Mouse (Mus musculus): ENCODE data around the gene Hist2h3b.

Gene Hist2h3b

DNA sequence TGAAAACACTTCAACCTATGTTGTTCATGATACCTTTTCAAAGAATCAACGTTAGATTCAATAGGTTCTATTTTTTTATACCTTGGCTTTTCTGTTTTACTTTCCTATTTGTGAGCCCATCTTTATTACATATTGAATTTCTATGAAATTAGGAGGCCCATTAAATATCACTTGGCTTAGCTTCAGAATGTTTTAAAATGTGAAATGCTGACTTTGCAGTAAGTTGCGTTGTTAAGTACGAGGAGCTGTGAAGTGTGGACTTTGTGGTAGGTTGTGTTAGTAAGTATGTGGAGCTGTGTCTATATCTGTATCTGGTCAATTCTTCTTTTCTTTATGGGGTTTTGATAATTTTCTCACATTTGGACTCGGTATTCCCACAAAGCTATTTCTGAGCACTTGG is 29.9 kb downstream of the Hist2h3b start:
- DNase-seq (ENCODE audit: extremely low spot score): no peak

DNA sequence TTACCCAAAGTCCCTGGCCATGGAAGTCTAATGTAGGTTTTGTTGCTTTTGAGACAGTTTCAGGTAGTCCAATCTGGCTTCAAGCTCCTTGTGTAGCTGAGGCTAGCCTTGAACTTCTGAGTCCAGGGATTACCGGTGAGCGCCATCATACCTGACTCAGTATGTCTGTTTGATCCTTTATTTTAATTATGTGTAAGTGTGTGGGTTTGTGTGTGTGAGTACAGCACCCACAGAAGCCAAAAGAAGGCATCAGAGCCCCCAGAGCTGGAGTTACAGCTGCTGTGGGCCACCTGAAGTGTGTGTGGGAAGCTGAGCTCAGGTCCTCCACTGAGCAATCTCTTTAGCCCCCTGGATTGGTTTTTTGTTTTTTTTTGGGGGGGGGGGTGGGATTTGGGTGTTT is 31.1 kb downstream of the Hist2h3b start:
- no peak for DNase-seq (ENCODE audit: extremely low spot score)

DNA sequence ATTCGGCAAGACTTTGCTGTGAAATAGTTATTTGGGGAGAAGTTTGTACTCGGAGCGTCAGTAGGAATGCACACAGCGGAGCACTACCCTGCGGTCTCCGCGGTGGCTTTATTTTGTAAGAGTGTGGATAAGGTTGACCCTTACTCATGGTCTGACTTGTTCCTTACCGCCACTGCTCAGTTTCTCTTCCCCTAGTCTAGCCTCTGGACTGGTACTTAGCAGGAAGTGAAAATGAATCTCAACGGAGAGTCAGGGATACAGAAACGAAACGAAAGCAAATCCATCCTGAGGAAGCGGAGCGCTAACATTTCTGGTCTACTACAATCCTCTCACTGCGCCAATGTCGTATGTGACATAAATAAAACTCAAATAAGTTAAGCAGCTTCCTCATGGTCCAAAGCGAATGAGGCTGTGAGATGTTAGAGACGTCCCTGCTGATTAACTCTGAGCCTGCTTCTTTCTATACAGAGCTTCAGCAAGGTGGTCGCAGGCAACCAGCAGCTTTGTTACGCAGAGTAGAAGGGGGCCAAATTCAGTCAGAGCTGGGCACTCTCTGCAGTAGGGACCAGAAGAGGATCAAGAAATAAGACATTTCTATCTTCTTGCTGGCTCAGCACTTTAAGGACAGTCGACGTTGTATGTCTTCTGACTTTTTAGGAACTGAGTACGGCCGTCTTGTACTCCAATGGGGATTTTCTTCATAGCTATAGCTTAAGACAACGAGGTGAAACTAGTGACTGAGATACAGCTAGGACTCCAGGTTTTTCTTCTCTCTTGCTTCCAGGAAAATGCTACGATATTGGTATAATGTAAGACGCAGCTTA is 32.5 kb downstream of the Hist2h3b start:
- DNase-seq (ENCODE audit: extremely low spot score): no peak

DNA sequence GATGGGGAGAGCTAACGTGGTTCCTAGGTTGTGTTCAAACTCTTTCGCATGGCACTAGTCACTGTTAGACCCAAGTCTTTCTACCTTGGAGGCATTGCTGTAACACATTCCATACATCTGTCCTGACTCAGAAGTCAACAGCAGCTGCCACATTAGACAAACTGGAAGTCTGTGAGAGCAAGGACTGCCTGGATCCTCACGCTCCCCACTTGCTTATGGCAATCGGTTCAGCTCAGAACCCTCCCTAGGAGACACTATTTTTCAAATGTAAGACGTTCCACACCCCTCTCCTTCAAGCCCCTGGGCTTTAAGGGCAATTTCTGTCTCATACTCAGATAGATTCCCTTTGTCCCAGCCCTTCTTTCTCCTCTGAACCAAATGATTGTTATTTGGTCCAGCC is 33.6 kb downstream of the Hist2h3b start:
- DNase-seq (ENCODE audit: extremely low spot score): no peak

DNA sequence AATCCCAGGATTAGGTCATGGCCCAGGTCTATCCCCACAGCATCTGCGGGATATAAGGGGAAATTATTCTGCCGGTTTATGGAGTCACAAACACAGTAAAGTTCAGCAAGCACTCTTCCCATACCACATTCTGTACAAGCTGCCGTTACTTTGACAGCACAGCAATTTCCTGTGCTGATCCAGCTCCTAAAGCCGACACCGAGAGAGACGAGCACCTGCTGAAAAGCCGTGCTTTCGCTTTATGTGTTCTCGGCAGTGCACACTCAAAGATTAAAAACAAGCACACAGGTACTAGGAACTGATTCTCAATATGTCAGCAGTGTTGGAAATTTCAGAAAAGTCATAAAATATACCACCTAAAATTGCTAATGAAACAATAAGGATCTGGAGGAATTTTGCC is 38.1 kb downstream of the Hist2h3b start:
- no peak for DNase-seq (ENCODE audit: extremely low spot score)

DNA sequence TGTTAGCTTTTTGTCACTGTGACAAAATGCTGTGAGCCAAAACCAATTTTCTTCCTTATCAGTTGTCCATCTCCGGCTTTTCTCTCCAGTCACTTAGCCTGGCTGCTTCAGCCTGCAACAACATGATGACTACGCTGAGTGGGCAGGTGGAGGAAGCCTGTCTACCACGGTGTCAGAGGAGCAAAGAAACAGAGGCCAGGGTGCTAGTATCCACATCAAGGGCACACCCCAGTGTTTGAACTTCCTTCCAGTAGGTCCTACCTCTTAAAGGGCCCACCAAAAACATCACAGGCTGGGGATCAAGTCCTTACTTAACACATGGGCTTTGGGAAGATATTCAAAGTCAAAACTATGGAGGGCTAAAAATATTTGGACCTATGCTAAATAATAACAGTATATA is 41.0 kb downstream of the Hist2h3b start:
- no peak for DNase-seq (ENCODE audit: extremely low spot score)

DNA sequence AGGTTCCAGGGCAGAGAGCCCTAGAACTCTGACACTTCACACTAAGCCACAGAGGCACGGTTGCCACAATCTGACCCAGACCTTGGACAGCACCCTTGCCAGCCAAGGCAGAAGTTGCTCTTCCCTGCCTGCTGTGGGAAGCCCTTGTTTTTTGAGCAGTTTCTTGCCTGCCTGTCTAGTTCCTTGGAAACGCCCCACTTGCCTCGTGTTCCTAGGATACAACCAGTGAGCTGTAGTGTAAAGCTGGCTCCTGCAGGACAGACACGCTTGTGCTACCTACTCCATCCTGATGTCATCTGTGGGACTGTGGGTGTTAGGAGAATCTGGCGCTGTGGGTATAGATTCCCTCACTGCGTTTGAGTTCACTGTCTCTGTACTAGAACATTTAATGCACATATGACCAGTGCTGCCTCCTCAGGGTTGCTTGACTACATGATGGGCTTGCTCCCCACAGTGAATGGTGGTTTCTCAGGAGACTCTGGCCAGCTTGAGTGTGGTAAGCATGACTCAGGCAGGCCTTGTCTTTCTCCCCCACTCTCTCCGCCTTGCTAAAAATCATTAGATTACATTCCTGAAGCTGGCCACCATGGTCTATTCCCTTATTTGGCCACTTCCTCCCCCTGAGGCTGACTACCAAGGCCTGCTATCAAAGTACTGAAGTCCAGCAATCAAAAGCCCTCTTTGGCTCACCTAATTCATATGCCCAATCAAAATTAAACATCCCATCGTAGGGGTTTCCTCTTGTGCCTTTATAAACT is 44.1 kb downstream of the Hist2h3b start:
- DNase-seq (ENCODE audit: extremely low spot score): no peak

Measured in embryo, embryonic 9.5 days (tissue).